Mouse (Mus musculus) neural tube, embryonic 11.5 days (tissue): ENCODE results near the gene Chmp4b. TPM values are rescaled to one million over a fixed set of nuclear protein-coding genes. Genes with fewer than 3 reads are reported as not detected.
A peak's percentile ranks its signal among the peaks of the same experiment; 100 is the strongest.

Source experiments
- ATAC-seq: fragments of 200-750 bp; cut with Nextera tagmentation; 2 replicates; pipeline ENCODE4 v1.8.0; 2017; ENCODE audit warnings: moderate number of reproducible peaks, mild to moderate bottlenecking, moderate TSS enrichment, moderate library complexity; ENCODE audit not compliant: insufficient read depth, low FRiP score, low TSS enrichment
- DNase-seq: peaks from one replicate; pipeline ENCODE4 v3.0.0-alpha.2; 2015; ENCODE audit warnings: low spot score
- H3K27ac ChIP-seq: fragments of 300-500 bp; sonication (generic); 2 replicates; pipeline ENCODE4 v1.5.1; 2014; ENCODE audit warnings: low read depth, mild to moderate bottlenecking, low read length
- H3K27me3 ChIP-seq: fragments of 300-500 bp; sonication (generic); 2 replicates; pipeline ENCODE4 v1.6.1; 2014; ENCODE audit warnings: mild to moderate bottlenecking, low read length, mixed read lengths; ENCODE audit not compliant: control insufficient read depth, insufficient read depth
- H3K36me3 ChIP-seq: fragments of 300-500 bp; sonication (generic); 2 replicates; pipeline ENCODE4 v1.6.1; 2014; ENCODE audit warnings: mild to moderate bottlenecking, low read length, moderate library complexity, mixed read lengths; ENCODE audit not compliant: control insufficient read depth, insufficient read depth
- H3K4me1 ChIP-seq: fragments of 300-500 bp; sonication (generic); 2 replicates; pipeline ENCODE4 v1.6.1; 2014; ENCODE audit warnings: low read length, mixed read lengths; ENCODE audit not compliant: control insufficient read depth, insufficient read depth
- H3K4me2 ChIP-seq: fragments of 300-500 bp; sonication (generic); 2 replicates; pipeline ENCODE4 v1.6.1; 2014; ENCODE audit warnings: low read depth, mild to moderate bottlenecking, moderate library complexity
- H3K4me3 ChIP-seq: fragments of 300-500 bp; sonication (generic); 2 replicates; pipeline ENCODE4 v1.5.1; 2014; ENCODE audit warnings: low read depth, low read length
- H3K9ac ChIP-seq: fragments of 300-500 bp; sonication (generic); 2 replicates; pipeline ENCODE4 v1.6.1; 2014; ENCODE audit warnings: mild to moderate bottlenecking, low read length
- H3K9me3 ChIP-seq: fragments of 300-500 bp; sonication (generic); 2 replicates; pipeline ENCODE4 v1.6.1; 2016; ENCODE audit warnings: low read length; ENCODE audit not compliant: control insufficient read depth
- WGBS: fragments of 180-500 bp; shearing (Covaris S2); extraction: QIAGEN DNeasy Blood & Tissue Kit; methylation state at CpG from one replicate; pipeline ENCODE4 v1.1.7; 2014; 5-methylcytosine and 5-hydroxymethylcytosine counted together
- polyA plus RNA-seq: library from polyadenylated mRNA; unstranded; fragments of >200 nt; fragmentation: Nextera tagmentation; extraction: Ambion mirVana; gene quantifications from 2 replicates; pipeline ENCODE4 v1.2.1, GENCODE M21; 2014

Gene Chmp4b
- polyA plus RNA-seq, 1 experiment from 2014 or later = 10.5 TPM

GRCm38 (mm10) chr2:154730841-154731240 is 79.3 kb downstream of the Chmp4b start:
- H3K27me3 ChIP-seq = no peaks in the 10 kb centered on the region
- no peaks in the 10 kb centered on the region for H3K9me3 ChIP-seq
- H3K4me2 ChIP-seq = no peak overlapping the region
- peaks cover 3% of the 10 kb centered on the region; the same call in 1 of the 2 replicates for H3K4me1 ChIP-seq
- H3K27ac ChIP-seq = no peak overlapping the region
- no peak for ATAC-seq
- H3K36me3 ChIP-seq = no peaks in the 10 kb centered on the region
- DNase-seq = no peak
- WGBS = 94% methylated on average over 3 of the region's 3 CpGs
- no peak overlapping the region for H3K9ac ChIP-seq
- H3K4me3 ChIP-seq = no peak overlapping the region

DNA sequence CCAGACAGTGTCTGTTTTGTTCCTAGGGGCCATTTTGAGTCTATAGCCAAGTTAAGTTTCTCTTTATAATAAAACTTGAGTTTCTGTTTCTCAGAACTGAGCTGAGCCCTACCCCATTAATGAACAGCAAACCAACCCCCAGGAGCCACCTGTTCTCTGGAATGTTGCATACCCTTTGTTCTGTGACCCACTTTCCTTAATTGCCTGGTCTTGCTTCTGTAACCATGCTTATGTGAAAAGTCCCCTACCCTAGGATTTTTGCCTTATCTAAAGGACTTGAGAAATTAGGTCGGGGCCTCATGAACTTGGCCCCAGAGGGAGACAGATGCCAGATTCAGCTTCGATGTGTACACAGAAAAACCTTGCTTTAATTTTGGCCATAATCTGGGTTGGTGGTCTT is 80.4 kb downstream of the Chmp4b start:
- ATAC-seq (no peak), DNase-seq (no peak)
- H3K27ac ChIP-seq = no peak overlapping the region
- H3K36me3 ChIP-seq = no peaks in the 10 kb centered on the region
- H3K4me2 ChIP-seq = no peak overlapping the region
- no peak overlapping the region for H3K9ac ChIP-seq
- H3K4me3 ChIP-seq = no peak overlapping the region
- no peaks in the 10 kb centered on the region for H3K27me3 ChIP-seq
- H3K9me3 ChIP-seq = no peaks in the 10 kb centered on the region
- 73% methylated on average over 2 of the region's 2 CpGs for WGBS
- H3K4me1 ChIP-seq = peaks cover 3% of the 10 kb centered on the region; the same call in 1 of the 2 replicates

- Histone ChIP-seq H3K9me3 (no peaks in the 10 kb centered on the region), H3K4me2 (no peak overlapping the region), H3K36me3 (no peaks in the 10 kb centered on the region), H3K9ac (no peak overlapping the region), H3K4me3 (no peak overlapping the region), H3K27me3 (no peaks in the 10 kb centered on the region), H3K4me1 (peaks cover 3% of the 10 kb centered on the region; the same call in 1 of the 2 replicates), H3K27ac (no peak overlapping the region)
- no peak for ATAC-seq
- 81% methylated on average over 9 of the region's 9 CpGs for WGBS
- DNase-seq = no peak
Measured at GRCm38 (mm10) chr2:154732503-154733141, 81.1 kb downstream of the Chmp4b start.

- H3K9ac ChIP-seq = no peak overlapping the region
- H3K4me3 ChIP-seq = no peak overlapping the region
- no peaks in the 10 kb centered on the region for H3K27me3 ChIP-seq
- H3K4me1 ChIP-seq = peaks cover 3% of the 10 kb centered on the region; the same call in 1 of the 2 replicates
- H3K27ac ChIP-seq = no peak overlapping the region
- H3K4me2 ChIP-seq = no peak overlapping the region
- no peaks in the 10 kb centered on the region for H3K36me3 ChIP-seq
- no peak for ATAC-seq
- 58% methylated on average over 9 of the region's 9 CpGs for WGBS
- no peak for DNase-seq
- no peaks in the 10 kb centered on the region for H3K9me3 ChIP-seq
Measured at GRCm38 (mm10) chr2:154734977-154735376, 83.5 kb downstream of the Chmp4b start.

DNA sequence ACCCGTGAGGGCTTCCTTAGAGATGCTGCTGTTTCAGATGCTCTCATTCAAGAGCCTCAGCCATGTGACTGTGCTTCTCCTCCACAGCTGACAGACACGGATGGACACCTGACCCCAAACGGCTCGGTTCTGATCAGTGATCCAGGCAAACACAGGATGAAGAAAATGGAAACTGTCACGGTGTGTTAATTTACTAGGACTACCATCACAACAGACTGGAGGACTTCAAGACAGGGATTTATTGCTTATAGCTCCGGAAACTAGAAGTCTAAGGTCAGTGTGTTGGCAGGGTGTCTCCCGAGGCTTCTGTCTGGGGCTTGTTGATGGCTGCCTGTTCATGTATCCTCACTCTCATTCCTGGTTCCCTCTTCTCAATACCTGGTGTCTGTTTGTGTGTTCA is 83.9 kb downstream of the Chmp4b start:
- no peaks in the 10 kb centered on the region for H3K9me3 ChIP-seq
- ATAC-seq (no peak), DNase-seq (no peak)
- 37% methylated on average over 7 of the region's 7 CpGs for WGBS
- no peak overlapping the region for H3K4me3 ChIP-seq
- H3K27ac ChIP-seq = no peak overlapping the region
- peaks cover 3% of the 10 kb centered on the region; the same call in 1 of the 2 replicates for H3K4me1 ChIP-seq
- H3K27me3 ChIP-seq = no peaks in the 10 kb centered on the region
- H3K4me2 ChIP-seq = no peak overlapping the region
- no peaks in the 10 kb centered on the region for H3K36me3 ChIP-seq
- H3K9ac ChIP-seq = no peak overlapping the region

GRCm38 (mm10) chr2:154735986-154736385 is 84.5 kb downstream of the Chmp4b start:
- WGBS = 87% methylated on average over 7 of the region's 7 CpGs
- no peak for ATAC-seq
- H3K4me1 ChIP-seq = peaks cover 3% of the 10 kb centered on the region; the same call in 1 of the 2 replicates

DNA sequence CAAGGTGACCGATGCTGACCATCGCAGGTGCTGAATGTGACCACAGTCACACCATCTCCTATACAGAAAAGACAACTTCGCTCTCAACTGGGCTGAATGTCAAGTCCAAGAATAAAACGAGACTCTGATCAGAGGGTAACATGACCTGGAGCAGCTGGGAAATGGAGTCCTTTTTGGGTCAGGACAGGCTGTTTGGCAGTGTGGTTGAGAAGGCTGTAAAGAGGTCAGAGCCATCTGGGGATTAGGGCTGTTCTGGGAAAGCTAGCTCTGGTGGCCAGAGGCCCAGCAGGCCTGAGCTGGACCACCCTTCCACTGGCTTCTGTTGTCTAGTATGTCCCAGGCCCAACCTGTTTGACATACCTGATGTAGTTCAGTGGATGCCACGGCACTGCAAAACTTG is 87.1 kb downstream of the Chmp4b start:
- no peak for ATAC-seq
- no peak overlapping the region for H3K4me3 ChIP-seq

More at GRCm38 (mm10) chr2:154735986-154736385, 84.5 kb downstream of the Chmp4b start:
- no peak overlapping the region for H3K4me3 ChIP-seq
- H3K9ac ChIP-seq = no peak overlapping the region
- no peak for DNase-seq
- H3K4me2 ChIP-seq = no peak overlapping the region
- H3K27ac ChIP-seq = no peak overlapping the region
- no peaks in the 10 kb centered on the region for H3K27me3 ChIP-seq
- no peaks in the 10 kb centered on the region for H3K36me3 ChIP-seq
- no peaks in the 10 kb centered on the region for H3K9me3 ChIP-seq

DNA sequence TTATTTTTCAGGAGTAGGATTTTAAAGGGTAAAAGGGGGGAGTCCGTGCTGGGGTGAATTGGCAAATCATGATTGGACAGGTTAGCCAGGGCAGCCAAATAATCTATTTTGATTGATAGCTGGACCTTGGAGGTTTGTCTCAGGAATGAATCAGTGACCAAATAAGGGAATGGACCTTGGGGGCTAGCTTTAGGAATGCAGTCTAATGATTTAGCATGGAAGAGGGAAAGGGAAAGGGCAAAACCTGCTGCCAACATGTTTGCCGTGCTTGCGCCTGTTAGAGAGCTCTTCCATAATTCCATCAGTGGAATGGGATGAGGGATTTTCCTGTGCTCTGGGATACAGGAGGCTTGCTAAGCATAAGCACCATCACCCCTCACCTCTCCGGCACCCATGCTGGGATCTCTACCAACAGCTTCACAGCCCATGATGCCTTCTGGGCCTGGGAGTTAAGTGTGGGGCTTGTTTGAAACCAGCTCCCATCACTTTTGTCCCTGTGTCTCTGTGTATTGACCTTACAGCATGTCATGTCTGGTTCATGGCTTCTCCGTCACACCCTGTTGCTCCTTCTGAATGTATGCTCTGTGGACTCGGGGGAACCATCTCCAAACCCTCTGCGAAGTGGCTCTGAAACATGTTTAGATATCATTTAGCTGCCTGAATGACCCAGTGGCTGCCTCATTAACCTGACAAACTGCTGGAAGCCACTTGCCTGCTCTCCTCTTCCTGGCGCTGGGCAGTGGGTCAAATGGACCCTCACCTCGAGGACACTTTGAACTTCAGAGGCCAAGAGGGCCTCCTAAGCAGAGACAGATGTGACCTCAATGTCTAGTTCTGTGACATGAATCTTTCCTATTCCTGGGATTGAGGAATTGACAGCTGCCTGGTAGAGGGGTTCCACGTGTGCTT is 91.7 kb downstream of the Chmp4b start:
- ATAC-seq = no peak
- peak overlapping the region; percentile 20; the same call in 1 of the 2 replicates for H3K27ac ChIP-seq
- no peak overlapping the region for H3K4me3 ChIP-seq
- H3K27me3 ChIP-seq = no peaks in the 10 kb centered on the region
- 61% methylated on average over 10 of the region's 10 CpGs for WGBS
- H3K4me1 ChIP-seq = peaks cover 3% of the 10 kb centered on the region; the same call in 1 of the 2 replicates
- no peak overlapping the region for H3K9ac ChIP-seq
- no peak overlapping the region for H3K4me2 ChIP-seq
- H3K9me3 ChIP-seq = no peaks in the 10 kb centered on the region
- no peaks in the 10 kb centered on the region for H3K36me3 ChIP-seq
- DNase-seq = no peak

More for the DNA sequence above, 87.1 kb downstream of the Chmp4b start:
- Histone ChIP-seq H3K9ac (no peak overlapping the region), H3K27ac (no peak overlapping the region), H3K4me1 (peaks cover 6% of the 10 kb centered on the region; the same call in 1 of the 2 replicates), H3K36me3 (no peaks in the 10 kb centered on the region), H3K9me3 (no peaks in the 10 kb centered on the region), H3K27me3 (no peaks in the 10 kb centered on the region), H3K4me2 (no peak overlapping the region)
- WGBS = 86% methylated on average over 5 of the region's 5 CpGs
- DNase-seq = no peak
